Mouse (Mus musculus): ENCODE measurements at regions not wholly inside any gene's neighbourhood (a gene's known extent, or its start where the extent isn't known, plus 50 kb on each side); places are given as distances from the start of the nearest gene placed in this dataset.

GRCm38 (mm10) chr5:64463570-64463969 is 307.5 kb downstream of the Tbc1d1 start:
- DNase-seq, result no peak

GRCm38 (mm10) chr5:64466320-64466719 is 310.2 kb downstream of the Tbc1d1 start:
- DNase-seq, result no peak

- no peak for DNase-seq
Measured at GRCm38 (mm10) chr5:64467856-64468255, 311.8 kb downstream of the Tbc1d1 start.

GRCm38 (mm10) chr5:64468307-64468706 is 312.2 kb downstream of the Tbc1d1 start:
- DNase-seq, result no peak

- DNase-seq, result no peak
Measured at GRCm38 (mm10) chr5:64472008-64472407, 315.9 kb downstream of the Tbc1d1 start.

GRCm38 (mm10) chr5:64472415-64472814 is 316.3 kb downstream of the Tbc1d1 start:
- DNase-seq, result no peak

- no peak for DNase-seq
Measured at GRCm38 (mm10) chr5:64474868-64475267, 318.8 kb downstream of the Tbc1d1 start.

GRCm38 (mm10) chr5:64475736-64476519 is 319.8 kb downstream of the Tbc1d1 start:
- DNase-seq, result no peak

GRCm38 (mm10) chr5:64476641-64477369 is 320.7 kb downstream of the Tbc1d1 start:
- DNase-seq, result no peak

- DNase-seq, result no peak
Measured at GRCm38 (mm10) chr5:64478143-64478542, 322.0 kb downstream of the Tbc1d1 start.

GRCm38 (mm10) chr5:64478599-64479214 is 322.6 kb downstream of the Tbc1d1 start:
- DNase-seq, result no peak

GRCm38 (mm10) chr5:64479315-64479714 is 323.2 kb downstream of the Tbc1d1 start:
- DNase-seq, result no peak

GRCm38 (mm10) chr5:64485043-64485442 is 318.1 kb upstream of the Klf3 start:
- no peak for DNase-seq

GRCm38 (mm10) chr5:64485856-64486255 is 317.3 kb upstream of the Klf3 start:
- DNase-seq, result no peak

- no peak for DNase-seq
Measured at GRCm38 (mm10) chr5:64486761-64487160, 316.4 kb upstream of the Klf3 start.

- DNase-seq, result no peak
Measured at GRCm38 (mm10) chr5:64487698-64488398, 315.3 kb upstream of the Klf3 start.

- no peak for DNase-seq
Measured at GRCm38 (mm10) chr5:64489656-64490444, 313.3 kb upstream of the Klf3 start.

GRCm38 (mm10) chr5:64490445-64490950 is 312.7 kb upstream of the Klf3 start:
- no peak for DNase-seq

GRCm38 (mm10) chr5:64494429-64494828 is 308.8 kb upstream of the Klf3 start:
- no peak for DNase-seq

- no peak for DNase-seq
Measured at GRCm38 (mm10) chr5:64496853-64497252, 306.3 kb upstream of the Klf3 start.

GRCm38 (mm10) chr5:64498431-64498830 is 304.8 kb upstream of the Klf3 start:
- DNase-seq, result no peak

GRCm38 (mm10) chr5:64499131-64499530 is 304.1 kb upstream of the Klf3 start:
- no peak for DNase-seq

Data from layer of hippocampus, adult 9-11 months (tissue).